Mouse (Mus musculus): Measurements from ENCODE around the gene Adam33.
"Not testable (repeated sequence)": the region's sequence is repeated elsewhere in the genome, so short reads cannot be mapped to it uniquely, and the experiment has no call there.

Adam33 gene

GRCm38 (mm10) chr2:131063404-131063864 lies at the start of gene Adam33:
Adam33 (minus strand) TSS chr2:131063814.
- DNase-seq (ENCODE audit: low spot score in 2 of 2) = no peak

GRCm38 (mm10) chr2:131105989-131106388 lies 42.4 kb upstream of the Adam33 start:
- no peak for DNase-seq (ENCODE audit: low spot score in 2 of 2)

DNA sequence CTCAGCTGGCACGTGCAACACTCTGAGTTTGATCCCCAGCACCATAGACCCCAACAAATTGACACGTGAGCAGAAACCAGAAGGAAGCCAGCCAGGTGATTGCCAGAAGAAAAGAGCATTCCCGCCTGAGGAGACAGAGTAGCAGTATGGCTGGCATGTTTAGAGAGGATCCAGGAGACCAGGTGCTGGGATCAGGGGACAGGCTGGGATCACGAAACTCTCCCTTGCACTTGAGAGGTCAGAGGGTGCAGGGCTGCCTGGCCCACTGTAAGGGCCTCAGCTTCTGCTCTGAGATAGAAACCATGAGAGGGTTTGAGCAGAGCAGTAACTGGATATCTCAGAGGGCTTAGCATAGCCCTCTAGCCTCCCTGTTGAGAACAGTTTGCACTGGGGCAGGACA lies 41.4 kb upstream of the Adam33 start:
- DNase-seq (ENCODE audit: low spot score in 2 of 2) = not testable (repeated sequence)

GRCm38 (mm10) chr2:131104021-131104420 lies 40.4 kb upstream of the Adam33 start:
- DNase-seq (ENCODE audit: low spot score in 2 of 2) = no peak

DNA sequence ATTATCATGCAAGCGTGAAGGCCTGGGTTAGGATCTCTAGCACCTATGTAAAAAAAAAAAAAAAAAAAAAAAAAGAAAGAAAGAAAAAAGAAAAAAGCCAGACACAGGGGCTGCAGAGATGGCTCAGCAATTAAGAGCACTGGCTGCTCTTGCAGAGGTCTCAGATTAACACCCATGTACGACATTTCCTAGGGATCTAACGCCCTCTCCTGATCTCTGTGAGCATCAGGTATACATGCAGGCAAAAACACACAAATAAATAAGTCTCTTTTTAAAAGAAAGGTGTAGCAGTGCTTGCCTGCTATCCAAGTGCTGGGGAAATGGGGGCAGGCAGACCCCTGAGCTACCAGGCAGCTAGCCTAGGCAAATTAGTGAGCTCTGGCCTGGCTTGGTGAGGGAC lies 37.9 kb upstream of the Adam33 start:
- DNase-seq (ENCODE audit: low spot score in 2 of 2) = no peak

GRCm38 (mm10) chr2:131097087-131097486 lies 33.5 kb upstream of the Adam33 start:
- DNase-seq (ENCODE audit: low spot score in 2 of 2) = no peak

DNA sequence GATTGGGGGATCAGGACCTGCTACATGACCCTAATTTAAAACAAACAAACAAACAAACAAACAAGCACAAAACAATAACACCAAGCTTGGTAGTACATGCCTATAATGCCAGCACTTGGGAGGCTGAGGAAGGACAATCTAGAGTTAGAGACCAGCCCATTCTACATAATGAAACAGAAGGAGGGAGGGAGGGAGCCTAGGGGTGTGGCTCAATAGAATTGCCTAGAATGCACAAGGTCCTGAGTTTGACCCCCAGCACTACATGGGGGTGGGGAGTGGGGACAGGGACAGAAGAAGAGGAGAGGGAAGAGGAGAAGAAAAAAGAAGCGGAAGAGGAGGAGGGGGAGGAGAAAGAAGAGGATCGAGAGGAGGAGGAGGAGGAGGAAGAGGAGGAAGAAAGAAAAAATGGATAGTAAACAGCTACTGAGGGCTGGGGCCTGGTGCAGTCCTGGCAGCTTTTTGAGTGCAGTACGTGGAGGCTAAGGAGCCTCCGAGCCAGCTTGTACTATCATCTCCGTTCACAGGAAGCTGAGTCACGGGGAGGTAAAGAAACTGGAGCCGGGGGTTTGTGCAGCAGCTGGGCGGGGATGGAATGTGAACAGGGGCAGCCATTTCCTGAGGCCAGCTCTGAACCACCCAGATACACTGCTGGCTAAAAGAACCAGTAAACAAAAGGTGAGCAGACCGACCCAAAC lies 32.6 kb upstream of the Adam33 start:
- peak; percentile 16 to 35 for DNase-seq (ENCODE audit: low spot score in 2 of 2)

DNA sequence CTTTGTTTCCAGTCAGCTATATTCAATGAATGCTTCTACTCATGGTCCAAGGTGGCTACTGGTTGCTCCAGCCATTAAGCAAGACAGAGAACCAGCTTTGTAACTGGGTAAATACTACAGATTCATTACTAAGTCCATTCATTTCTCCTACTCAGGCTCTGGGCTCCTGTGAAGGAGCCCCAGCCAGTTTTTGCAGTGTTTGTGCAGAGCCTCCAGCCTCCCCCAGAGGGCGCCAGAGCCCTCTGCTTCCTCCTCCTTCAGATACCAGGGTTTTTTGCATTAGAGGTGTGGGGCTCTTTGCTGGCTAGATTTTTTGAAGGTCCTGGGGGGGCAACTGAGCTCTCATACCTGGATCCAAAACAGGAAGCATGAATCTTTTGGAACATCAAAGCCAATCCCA lies 31.2 kb upstream of the Adam33 start:
- peak; percentile 59 to 67 for DNase-seq (ENCODE audit: low spot score in 2 of 2)

- DNase-seq (ENCODE audit: low spot score in 2 of 2) = no peak
These were observed 30.0 kb upstream of the Adam33 start for GRCm38 (mm10) chr2:131093577-131093976.

GRCm38 (mm10) chr2:131090852-131091251 lies 27.2 kb upstream of the Adam33 start:
- peak in 1 of 2 experiments; percentile 20 for DNase-seq (ENCODE audit: low spot score in 2 of 2)

DNA sequence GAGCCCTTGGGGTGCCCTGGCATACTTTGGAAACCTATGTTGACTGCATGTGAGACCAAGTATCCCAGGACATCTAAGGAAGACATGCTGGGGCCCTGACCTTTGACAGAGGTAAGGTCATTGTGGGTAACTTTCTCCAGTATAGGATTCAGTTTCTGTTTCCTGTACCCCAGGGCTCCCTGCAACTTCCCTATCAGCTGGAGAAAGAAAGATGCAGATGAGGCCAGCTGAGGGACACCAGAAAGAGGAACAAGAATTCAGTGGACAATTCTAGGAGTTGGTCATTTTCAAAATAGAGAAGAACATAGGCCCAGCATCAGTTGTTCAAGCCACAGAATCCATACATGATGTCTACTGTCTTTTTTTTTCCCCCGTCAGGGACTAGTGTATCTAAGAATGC lies 26.0 kb upstream of the Adam33 start:
- DNase-seq (ENCODE audit: low spot score in 2 of 2) = peak in 1 of 2 experiments; percentile 13

DNA sequence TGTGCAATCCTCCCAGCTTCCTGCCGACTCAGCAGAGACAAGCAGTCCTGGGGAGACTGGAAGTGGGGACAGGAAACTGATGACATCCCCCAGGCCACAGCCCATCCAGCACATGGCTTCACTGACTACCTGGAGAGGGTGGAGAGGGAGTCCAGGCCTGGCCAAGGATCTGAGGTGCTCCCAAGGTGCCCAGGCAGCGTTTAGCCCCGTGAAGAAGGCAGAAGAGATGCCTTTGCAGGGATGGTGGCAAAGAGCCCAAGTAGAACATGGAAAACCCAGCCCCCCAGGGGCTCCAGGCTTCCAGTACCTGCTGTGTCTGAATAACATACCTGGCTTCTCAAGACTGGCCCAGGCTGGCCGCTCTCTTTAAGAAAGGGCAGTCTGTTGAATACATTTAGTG lies 25.0 kb upstream of the Adam33 start:
- DNase-seq (ENCODE audit: low spot score in 2 of 2) = no peak

- DNase-seq (ENCODE audit: low spot score in 2 of 2) = no peak
These were observed 23.2 kb upstream of the Adam33 start, which contains the start of gene Siglec1 for GRCm38 (mm10) chr2:131086667-131087390. Siglec1 (minus strand) TSS chr2:131086765.

DNA sequence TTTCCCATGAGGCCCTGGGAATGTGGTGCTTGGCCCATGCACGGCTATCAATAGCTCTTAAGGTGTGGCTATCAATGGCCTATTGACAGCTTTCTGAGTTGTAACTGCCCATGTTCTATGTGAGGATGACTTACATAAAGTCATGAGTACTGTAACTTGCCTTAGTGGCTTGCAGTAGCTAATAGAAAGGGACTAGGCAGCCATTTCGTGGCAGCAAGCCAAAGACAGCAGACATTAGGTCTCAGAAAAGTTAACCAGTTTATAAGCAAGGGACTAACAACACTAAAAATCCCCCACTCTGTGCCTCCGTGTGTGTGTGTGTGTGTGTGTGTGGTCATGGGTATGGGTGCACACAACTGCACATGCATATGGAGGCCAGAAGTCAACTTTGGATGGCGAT lies 20.6 kb upstream of the Adam33 start:
- DNase-seq (ENCODE audit: low spot score in 2 of 2) = no peak

DNA sequence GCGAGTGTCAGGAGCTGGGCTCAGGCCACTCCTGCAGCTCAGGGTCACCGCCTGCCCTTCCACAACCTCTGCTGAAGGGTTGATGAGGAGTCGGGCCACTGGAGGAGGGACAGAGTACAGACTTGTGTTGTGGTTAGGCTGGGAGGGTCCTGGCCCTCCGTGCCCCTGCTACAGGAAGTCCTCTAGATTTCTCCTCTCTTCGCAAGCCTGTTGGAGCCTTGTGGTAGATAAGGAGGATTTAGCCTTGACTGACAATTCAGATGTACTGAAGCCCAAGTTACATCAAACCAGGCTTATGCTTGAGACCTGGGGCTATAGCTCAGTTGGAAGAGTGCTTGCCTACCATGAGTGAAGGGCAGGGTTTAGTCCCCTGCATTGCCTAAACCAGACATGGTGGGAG lies 16.9 kb upstream of the Adam33 start:
- DNase-seq (ENCODE audit: low spot score in 2 of 2) = no peak

- DNase-seq (ENCODE audit: low spot score in 2 of 2) = no peak
These were observed 8.9 kb upstream of the Adam33 start for GRCm38 (mm10) chr2:131072536-131072935.

DNA sequence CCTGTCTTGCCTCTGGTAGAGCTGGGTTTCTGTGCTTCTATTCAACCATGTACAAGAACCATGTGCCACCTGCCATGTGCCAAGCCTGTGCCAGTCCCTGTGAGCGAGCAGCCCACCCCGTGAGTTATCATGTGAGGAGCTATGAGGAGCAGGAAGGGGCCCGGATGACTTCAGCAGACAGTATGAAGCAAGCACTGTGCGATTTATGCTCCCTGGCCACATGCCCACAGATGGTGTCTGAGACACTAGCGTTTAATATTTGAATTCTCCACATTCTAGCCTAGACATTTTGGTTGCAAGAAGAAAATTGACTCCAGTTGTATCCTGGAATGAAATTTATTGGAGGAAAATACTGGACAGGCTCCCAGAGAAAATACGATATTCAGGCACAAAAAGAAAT lies 3.9 kb upstream of the Adam33 start:
- no peak for DNase-seq (ENCODE audit: low spot score in 2 of 2)

GRCm38 (mm10) chr2:131066342-131066741 lies 2.7 kb upstream of the Adam33 start:
- DNase-seq (ENCODE audit: low spot score in 2 of 2) = no peak

DNA sequence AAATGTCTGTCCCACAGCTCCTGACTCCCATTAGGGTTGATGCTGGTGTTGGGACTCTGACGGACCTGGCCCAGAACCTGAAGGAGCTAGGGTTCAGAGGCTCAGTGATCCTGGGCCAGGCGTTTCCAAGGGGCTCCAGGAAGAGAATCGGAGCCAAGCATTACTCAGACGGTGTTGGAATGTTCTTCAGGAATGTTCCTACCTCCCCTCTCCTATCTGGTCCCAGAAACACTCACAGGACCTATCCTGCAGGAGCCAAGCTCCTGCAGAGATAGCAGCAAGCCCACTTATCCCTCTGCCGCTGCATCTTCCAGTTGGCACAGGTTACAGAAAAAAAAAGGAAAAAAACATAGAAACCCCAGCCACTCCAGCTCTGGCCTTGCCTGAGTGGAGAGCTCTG lies 2.0 kb downstream of the Adam33 start:
- DNase-seq (ENCODE audit: low spot score in 2 of 2) = no peak

DNA sequence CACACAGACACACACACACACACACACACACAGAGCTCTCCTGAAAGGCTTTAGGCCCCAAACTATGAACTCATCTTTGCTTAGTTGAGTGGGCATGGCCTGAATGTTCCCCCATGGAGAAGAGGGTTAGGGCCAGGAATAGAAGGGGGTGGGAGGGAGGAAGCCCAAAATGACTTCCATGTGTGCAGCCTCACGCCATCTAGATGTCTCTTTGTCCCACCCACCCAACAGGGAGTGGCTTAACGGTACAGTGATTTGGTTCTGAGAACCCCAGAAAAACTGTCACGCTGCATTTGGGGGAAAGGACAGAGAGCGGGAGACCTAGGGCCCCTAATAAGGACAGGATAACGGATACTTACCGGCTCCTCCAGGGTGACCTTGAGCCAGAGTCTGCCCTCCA lies 2.8 kb downstream of the Adam33 start:
- no peak for DNase-seq (ENCODE audit: low spot score in 2 of 2)

- DNase-seq (ENCODE audit: low spot score in 2 of 2) = no peak
These were observed 3.7 kb downstream of the Adam33 start for GRCm38 (mm10) chr2:131059781-131060540.

- no peak for DNase-seq (ENCODE audit: low spot score in 2 of 2)
These were observed 4.2 kb downstream of the Adam33 start for GRCm38 (mm10) chr2:131059377-131059776.

Data from spleen, postnatal 36 days (tissue).